Mouse (Mus musculus) hindbrain, embryonic 16.5 days (tissue): ENCODE data around the gene Rassf10. TPM values are rescaled to one million over a fixed set of nuclear protein-coding genes. Genes with fewer than 3 reads are reported as not detected.
A peak's percentile ranks its signal among the peaks of the same experiment; 100 is the strongest.

Experiments
- ATAC-seq: fragments of 200-750 bp; cut with Nextera tagmentation; 2 replicates; pipeline ENCODE4 v1.8.0; 2017; ENCODE audit warnings: moderate TSS enrichment, moderate library complexity
- H3K27ac ChIP-seq: fragments of 300-500 bp; sonication (generic); 2 replicates; pipeline ENCODE4 v1.5.1; 2014; ENCODE audit warnings: low read depth, mild to moderate bottlenecking, control low read depth, low read length, moderate library complexity
- H3K27me3 ChIP-seq: fragments of 300-500 bp; sonication (generic); replicated peaks from 2 replicates; pipeline ENCODE4 v1.6.1; 2014; ENCODE audit warnings: low read length; ENCODE audit not compliant: control insufficient read depth, insufficient read depth
- H3K36me3 ChIP-seq: fragments of 300-500 bp; sonication (generic); 2 replicates; pipeline ENCODE4 v1.6.1; 2014; ENCODE audit warnings: mild to moderate bottlenecking, low read length, moderate library complexity, mixed read lengths; ENCODE audit not compliant: control insufficient read depth, insufficient read depth
- H3K4me1 ChIP-seq: fragments of 300-500 bp; sonication (generic); 2 replicates; pipeline ENCODE4 v1.6.1; 2014; ENCODE audit warnings: low read depth, low read length; ENCODE audit not compliant: control insufficient read depth, insufficient read depth
- H3K4me2 ChIP-seq: fragments of 300-500 bp; sonication (generic); 2 replicates; pipeline ENCODE4 v1.6.1; 2014; ENCODE audit warnings: mild to moderate bottlenecking, low read length, control low read depth, moderate library complexity
- H3K4me3 ChIP-seq: fragments of 300-500 bp; sonication (generic); 2 replicates; pipeline ENCODE4 v1.5.1; 2014; ENCODE audit warnings: mild to moderate bottlenecking, low read length, control low read depth, moderate library complexity
- H3K9ac ChIP-seq: fragments of 300-500 bp; sonication (generic); 2 replicates; pipeline ENCODE4 v1.6.1; 2014; ENCODE audit warnings: low read depth, mild to moderate bottlenecking, control low read depth, low read length, moderate library complexity
- H3K9me3 ChIP-seq: fragments of 300-500 bp; sonication (generic); 2 replicates; pipeline ENCODE4 v1.6.1; 2014; ENCODE audit warnings: mild to moderate bottlenecking, low read length, moderate library complexity; ENCODE audit not compliant: control insufficient read depth
- WGBS: fragments of 180-500 bp; shearing (Covaris S2); extraction: QIAGEN DNeasy Blood & Tissue Kit; methylation state at CpG from one replicate; pipeline ENCODE4 v1.1.7; 2014; 5-methylcytosine and 5-hydroxymethylcytosine counted together
- polyA plus RNA-seq: library from polyadenylated mRNA; unstranded; fragments of >200 nt; fragmentation: Nextera tagmentation; extraction: Ambion mirVana; gene quantifications from 2 replicates; pipeline ENCODE4 v1.2.1, GENCODE M21; 2015

Rassf10 gene
- polyA plus RNA-seq: 3.7 and 3.9 TPM in 2 replicates

- Histone ChIP-seq H3K27ac (no peak within 1 kb of the TSS), H3K9ac (peak within 1 kb of the TSS; percentile 58)
Observed at GRCm38 (mm10) chr7:112953777-112954291, at the start of gene Rassf10. Gene Rassf10 (plus strand): TSS chr7:112953962.

GRCm38 (mm10) chr7:112906848-112907247 lies 46.9 kb upstream of the Rassf10 start:
- H3K9me3 ChIP-seq: no peaks in the 10 kb centered on the region
- no peak overlapping the region for H3K4me3 ChIP-seq
- 57% methylated on average over 5 of the region's 5 CpGs for WGBS
- no peak overlapping the region for H3K27ac ChIP-seq
- no peak for ATAC-seq
- H3K36me3 ChIP-seq: no peaks in the 10 kb centered on the region
- H3K4me1 ChIP-seq: no peaks in the 10 kb centered on the region
- H3K9ac ChIP-seq: no peak overlapping the region
- no peaks in the 10 kb centered on the region for H3K27me3 ChIP-seq
- no peak overlapping the region for H3K4me2 ChIP-seq

More at GRCm38 (mm10) chr7:112953777-112954291, at the start of gene Rassf10:
- peak within 1 kb of the TSS; percentile 41 for H3K4me3 ChIP-seq
- no peaks in the 10 kb centered on the region for H3K9me3 ChIP-seq
- peaks cover 17% of the 10 kb centered on the region; the same call in 1 of the 2 replicates for H3K4me1 ChIP-seq
- 1% methylated on average over 39 of the region's 41 CpGs for WGBS
- peak within 1 kb of the TSS; percentile 64 for H3K4me2 ChIP-seq
- ATAC-seq: peak; percentile 83
- peaks cover 19% of the 10 kb centered on the region for H3K27me3 ChIP-seq
- no peaks in the 10 kb centered on the region for H3K36me3 ChIP-seq

- Histone ChIP-seq H3K9me3 (no peaks in the 10 kb centered on the region), H3K27me3 (no peaks in the 10 kb centered on the region), H3K4me1 (no peaks in the 10 kb centered on the region), H3K27ac (no peak overlapping the region), H3K4me2 (no peak overlapping the region), H3K36me3 (no peaks in the 10 kb centered on the region), H3K4me3 (no peak overlapping the region), H3K9ac (no peak overlapping the region)
- 63% methylated on average over 2 of the region's 2 CpGs for WGBS
- no peak for ATAC-seq
Observed at GRCm38 (mm10) chr7:112907468-112907867, 46.3 kb upstream of the Rassf10 start.

- H3K4me2 ChIP-seq: no peak overlapping the region
- WGBS: 86% methylated on average over 10 of the region's 10 CpGs
- H3K9ac ChIP-seq: no peak overlapping the region
- no peaks in the 10 kb centered on the region for H3K36me3 ChIP-seq
- no peak overlapping the region for H3K27ac ChIP-seq
- no peaks in the 10 kb centered on the region for H3K4me1 ChIP-seq
- ATAC-seq: no peak
- no peak overlapping the region for H3K4me3 ChIP-seq
- H3K27me3 ChIP-seq: no peaks in the 10 kb centered on the region
- H3K9me3 ChIP-seq: no peaks in the 10 kb centered on the region
Observed at GRCm38 (mm10) chr7:112909164-112909563, 44.6 kb upstream of the Rassf10 start.

GRCm38 (mm10) chr7:112912969-112913368 lies 40.8 kb upstream of the Rassf10 start:
- Histone ChIP-seq H3K9me3 (no peaks in the 10 kb centered on the region), H3K4me3 (no peak overlapping the region), H3K9ac (no peak overlapping the region), H3K27me3 (no peaks in the 10 kb centered on the region), H3K4me2 (no peak overlapping the region), H3K4me1 (peaks cover 4% of the 10 kb centered on the region), H3K27ac (no peak overlapping the region), H3K36me3 (no peaks in the 10 kb centered on the region)
- ATAC-seq: no peak
- 81% methylated on average over 3 of the region's 3 CpGs for WGBS

GRCm38 (mm10) chr7:112915571-112915970 lies 38.2 kb upstream of the Rassf10 start:
- Histone ChIP-seq H3K4me3 (no peak overlapping the region), H3K36me3 (no peaks in the 10 kb centered on the region), H3K4me1 (peaks cover 11% of the 10 kb centered on the region), H3K27me3 (no peaks in the 10 kb centered on the region), H3K9ac (no peak overlapping the region), H3K4me2 (no peak overlapping the region), H3K9me3 (no peaks in the 10 kb centered on the region), H3K27ac (no peak overlapping the region)
- 55% methylated on average over 4 of the region's 4 CpGs for WGBS
- no peak for ATAC-seq

GRCm38 (mm10) chr7:112917613-112918278 lies 36.0 kb upstream of the Rassf10 start:
- no peak for ATAC-seq
- Histone ChIP-seq H3K4me1 (peaks cover 11% of the 10 kb centered on the region), H3K9ac (no peak overlapping the region), H3K9me3 (no peaks in the 10 kb centered on the region), H3K27ac (no peak overlapping the region), H3K36me3 (no peaks in the 10 kb centered on the region), H3K27me3 (no peaks in the 10 kb centered on the region), H3K4me3 (no peak overlapping the region), H3K4me2 (no peak overlapping the region; the same call in 1 of the 2 replicates)
- WGBS: 49% methylated on average over 10 of the region's 10 CpGs

GRCm38 (mm10) chr7:112918279-112918991 lies 35.3 kb upstream of the Rassf10 start:
- Histone ChIP-seq H3K27me3 (no peaks in the 10 kb centered on the region), H3K27ac (no peak overlapping the region), H3K4me2 (peak overlapping the region; percentile 41), H3K9ac (peak overlapping the region; percentile 48), H3K4me1 (peaks cover 11% of the 10 kb centered on the region), H3K9me3 (no peaks in the 10 kb centered on the region), H3K36me3 (no peaks in the 10 kb centered on the region), H3K4me3 (0 out of 2 replicates have a peak overlapping the region, but pooled peaks have one; percentile 9)
- WGBS: 38% methylated on average over 22 of the region's 22 CpGs
- ATAC-seq: peak; percentile 58

- Histone ChIP-seq H3K4me2 (no peak overlapping the region), H3K9ac (no peak overlapping the region), H3K9me3 (no peaks in the 10 kb centered on the region), H3K4me3 (no peak overlapping the region), H3K36me3 (no peaks in the 10 kb centered on the region), H3K27me3 (no peaks in the 10 kb centered on the region), H3K27ac (no peak overlapping the region), H3K4me1 (peaks cover 11% of the 10 kb centered on the region)
- WGBS: 4% methylated on average over 4 of the region's 4 CpGs
- ATAC-seq: peak; percentile 49; the same call in 1 of the 2 replicates
Observed at GRCm38 (mm10) chr7:112919845-112920244, 33.9 kb upstream of the Rassf10 start.
